Mouse (Mus musculus) v-Abl transformed pro-B cells (cell line): ENCODE measurements at regions not wholly inside any gene's neighbourhood (a gene's known extent, or its start where the extent isn't known, plus 50 kb on each side); places are given as distances from the start of the nearest gene placed in this dataset.

Source experiments
- in situ Hi-C, 2 experiments: fragments of 400-800 bp; cut with MboI; formaldehyde crosslinking; loops; one replicate each; pipeline ENCODE4 v1.15.1; 2025; ENCODE audit not compliant: unreplicated experiment in 2 of 2

GRCm38 (mm10) chr4:34475792-34476448, 74.8 kb upstream of the Akirin2 start:
- in situ Hi-C loops, result no loop called here

- in situ Hi-C loops, result no loop called here
Measured at GRCm38 (mm10) chr4:34484273-34484672, 66.5 kb upstream of the Akirin2 start.

GRCm38 (mm10) chr4:34485574-34485973, 65.2 kb upstream of the Akirin2 start:
- in situ Hi-C loops, result no loop called here

- in situ Hi-C loops, result no loop called here
Measured at GRCm38 (mm10) chr4:34494961-34495723, 55.6 kb upstream of the Akirin2 start.

GRCm38 (mm10) chr4:34498325-34498724, 52.4 kb upstream of the Akirin2 start:
- in situ Hi-C loops, result no loop called here

- in situ Hi-C loops, result no loop called here
Measured at GRCm38 (mm10) chr4:34498781-34499180, 52.0 kb upstream of the Akirin2 start.

GRCm38 (mm10) chr4:34499731-34500130, 51.0 kb upstream of the Akirin2 start:
- in situ Hi-C loops, result no loop called here
